Mouse (Mus musculus) common myeloid progenitor, adult 5-6 weeks (primary cell): ENCODE measurements at regions not wholly inside any gene's neighbourhood (a gene's known extent, or its start where the extent isn't known, plus 50 kb on each side); places are given as distances from the start of the nearest gene placed in this dataset.
"Not testable (repeated sequence)": the region's sequence is repeated elsewhere in the genome, so short reads cannot be mapped to it uniquely, and the experiment has no call there.

Experiments used
- ATAC-seq: replicated peaks from 2 replicates; pipeline ENCODE4 v1.8.0; 2016; ENCODE audit warnings: low read depth, mild to moderate bottlenecking, moderate TSS enrichment, inconsistent platforms; ENCODE audit not compliant: poor library complexity, severe bottlenecking

GRCm38 (mm10) chr17:85886675-85887074 is 198.6 kb upstream of the Six2 start:
- ATAC-seq = no peak

- no peak for ATAC-seq
Measured at GRCm38 (mm10) chr17:85886237-85886636, 198.2 kb upstream of the Six2 start.

- no peak for ATAC-seq
Measured at GRCm38 (mm10) chr17:85881636-85882170, 193.6 kb upstream of the Six2 start.

- ATAC-seq = no peak
Measured at GRCm38 (mm10) chr17:85881046-85881445, 193.0 kb upstream of the Six2 start.

GRCm38 (mm10) chr17:85877426-85877825 is 189.4 kb upstream of the Six2 start:
- ATAC-seq = no peak

GRCm38 (mm10) chr17:85876853-85877252 is 188.8 kb upstream of the Six2 start:
- ATAC-seq = peak; percentile 31

- ATAC-seq = peak; percentile 88
Measured at GRCm38 (mm10) chr17:85873853-85874586, 185.9 kb upstream of the Six2 start.

- ATAC-seq = no peak
Measured at GRCm38 (mm10) chr17:85872903-85873413, 184.9 kb upstream of the Six2 start.

GRCm38 (mm10) chr17:85870406-85870805 is 182.3 kb upstream of the Six2 start:
- no peak for ATAC-seq

GRCm38 (mm10) chr17:85869179-85869578 is 181.1 kb upstream of the Six2 start:
- no peak for ATAC-seq

- no peak for ATAC-seq
Measured at GRCm38 (mm10) chr17:85867945-85868616, 180.0 kb upstream of the Six2 start.

- no peak for ATAC-seq
Measured at GRCm38 (mm10) chr17:85866581-85866980, 178.5 kb upstream of the Six2 start.

GRCm38 (mm10) chr17:85865940-85866339 is 177.9 kb upstream of the Six2 start:
- ATAC-seq = no peak

- ATAC-seq = no peak
Measured at GRCm38 (mm10) chr17:85861328-85861727, 173.3 kb upstream of the Six2 start.

GRCm38 (mm10) chr17:85860797-85861196 is 172.7 kb upstream of the Six2 start:
- no peak for ATAC-seq

- no peak for ATAC-seq
Measured at GRCm38 (mm10) chr17:85859926-85860707, 172.0 kb upstream of the Six2 start.

GRCm38 (mm10) chr17:85858516-85858915 is 170.4 kb upstream of the Six2 start:
- ATAC-seq = no peak

- ATAC-seq = no peak
Measured at GRCm38 (mm10) chr17:85857705-85858472, 169.8 kb upstream of the Six2 start.

GRCm38 (mm10) chr17:85856894-85857293 is 168.8 kb upstream of the Six2 start:
- ATAC-seq = not testable (repeated sequence)

GRCm38 (mm10) chr17:85853156-85853555 is 165.1 kb upstream of the Six2 start:
- no peak for ATAC-seq
